Mouse (Mus musculus): ENCODE results near the gene Syt1. TPM values are rescaled to one million over a fixed set of nuclear protein-coding genes. Genes with fewer than 3 reads are reported as not detected.

Gene Syt1
- polyA plus RNA-seq, 1 experiment from 2014 or later: 0.70 TPM

DNA sequence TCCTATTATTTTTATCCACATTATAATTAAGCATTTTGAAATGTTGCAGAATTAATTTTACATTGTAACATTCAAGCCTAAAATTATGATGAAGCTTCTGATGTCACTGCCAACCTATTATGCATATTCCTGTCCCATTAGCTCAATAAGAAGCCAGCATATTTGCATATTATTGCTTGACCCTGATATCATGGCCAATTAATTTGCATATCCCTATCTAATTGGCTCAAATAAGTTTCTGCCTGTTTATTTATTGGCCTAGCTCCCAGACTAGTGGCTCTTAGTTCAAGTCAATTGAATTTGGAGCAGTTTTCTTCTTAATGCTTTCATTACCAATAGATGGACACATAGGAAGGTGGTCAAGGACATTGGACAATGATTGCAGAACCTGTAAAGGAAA lies 433.2 kb downstream of the Syt1 start:
- H3K4me1 ChIP-seq: peaks cover 5% of the 10 kb centered on the region
- H3K27ac ChIP-seq: no peak overlapping the region
- no peak for DNase-seq (ENCODE audit: low spot score)
- H3K9me3 ChIP-seq: no peaks in the 10 kb centered on the region
- no peak overlapping the region for H3K4me3 ChIP-seq
- no peaks in the 10 kb centered on the region for H3K36me3 ChIP-seq
- no peaks in the 10 kb centered on the region for H3K27me3 ChIP-seq (ENCODE audit: insufficient read depth, poor library complexity, severe bottlenecking)

DNA sequence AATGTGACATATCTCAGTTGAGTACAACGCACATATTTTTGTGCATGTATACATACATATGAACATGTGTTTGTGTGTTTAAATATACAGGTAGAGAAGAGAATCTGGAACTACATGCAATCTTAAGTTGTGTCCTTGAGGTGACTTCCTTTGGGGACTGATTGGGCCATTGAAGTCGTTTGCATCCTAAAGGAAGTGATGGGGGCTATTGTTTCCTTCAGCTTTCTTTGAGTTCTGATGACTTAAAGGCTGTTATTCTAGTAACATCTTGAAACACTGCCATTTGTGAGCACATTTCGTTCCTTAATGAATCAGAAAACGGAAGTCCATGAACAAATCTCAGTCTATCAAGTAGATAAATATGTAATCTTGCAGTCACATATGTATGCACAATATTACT lies 438.0 kb downstream of the Syt1 start:
- Histone ChIP-seq H3K4me3 (no peak overlapping the region), H3K27ac (no peak overlapping the region), H3K36me3 (no peaks in the 10 kb centered on the region), H3K4me1 (peaks cover 19% of the 10 kb centered on the region), H3K9me3 (no peaks in the 10 kb centered on the region), H3K27me3 (ENCODE audit: insufficient read depth, poor library complexity, severe bottlenecking) (no peaks in the 10 kb centered on the region)
- 71% methylated on average over 4 of the region's 4 CpGs for WGBS
- no peak for DNase-seq (ENCODE audit: low spot score)

DNA sequence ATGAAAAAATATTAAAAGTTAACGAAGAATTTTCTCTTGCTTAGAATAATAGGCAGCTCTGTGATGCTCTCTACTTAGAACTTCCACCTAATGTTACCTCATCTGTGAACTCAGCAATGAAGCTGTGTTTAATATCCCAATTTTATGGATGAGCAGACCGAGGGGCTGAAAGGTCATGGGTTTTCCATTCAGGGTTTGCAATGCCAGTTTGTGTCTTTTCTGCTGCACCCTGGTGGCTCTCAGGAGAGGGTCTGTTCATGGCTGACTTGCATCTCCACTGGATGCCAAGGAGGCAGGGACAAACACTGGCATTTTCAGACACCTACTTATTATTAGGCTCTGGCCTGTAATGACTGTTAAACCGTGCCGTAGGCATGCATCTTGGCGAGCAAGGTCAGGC lies 439.7 kb downstream of the Syt1 start:
- WGBS: 90% methylated on average over 5 of the region's 5 CpGs
- DNase-seq (ENCODE audit: low spot score): no peak
- H3K9me3 ChIP-seq: no peaks in the 10 kb centered on the region
- H3K36me3 ChIP-seq: no peaks in the 10 kb centered on the region
- no peaks in the 10 kb centered on the region for H3K27me3 ChIP-seq (ENCODE audit: insufficient read depth, poor library complexity, severe bottlenecking)
- no peak overlapping the region for H3K27ac ChIP-seq
- H3K4me1 ChIP-seq: peaks cover 24% of the 10 kb centered on the region
- no peak overlapping the region for H3K4me3 ChIP-seq

DNA sequence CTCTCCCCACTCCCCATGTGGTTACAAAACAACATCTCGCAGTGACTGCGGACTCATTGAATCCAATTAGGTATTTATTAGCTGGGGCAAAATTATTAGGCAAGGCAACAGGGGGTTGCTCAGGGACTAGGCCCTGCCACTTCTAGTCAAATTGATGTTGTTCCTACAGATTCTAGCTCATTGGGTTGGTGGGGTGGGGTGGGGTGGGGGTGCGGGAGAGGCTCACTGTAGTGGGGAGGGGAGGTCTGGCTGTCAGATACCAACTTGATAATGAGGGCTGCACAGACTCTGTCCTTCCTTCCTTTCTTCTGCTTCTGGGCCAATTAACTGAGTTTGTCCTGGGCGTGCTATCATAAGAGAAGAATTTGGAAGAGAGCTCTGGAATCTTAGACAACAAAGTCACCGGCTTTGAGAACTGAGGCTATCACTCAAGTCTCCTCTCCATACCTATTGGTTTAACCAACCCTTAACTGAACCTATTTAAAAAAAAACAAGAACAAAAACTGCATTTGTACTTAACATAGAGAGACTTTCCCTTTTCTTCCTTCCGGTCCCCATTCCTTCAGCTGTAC lies 441.1 kb downstream of the Syt1 start:
- Histone ChIP-seq H3K27me3 (ENCODE audit: insufficient read depth, poor library complexity, severe bottlenecking) (no peaks in the 10 kb centered on the region), H3K4me3 (no peak overlapping the region), H3K36me3 (no peaks in the 10 kb centered on the region), H3K27ac (0 out of 2 replicates have a peak overlapping the region, but pooled peaks have one; percentile 10), H3K4me1 (peaks cover 24% of the 10 kb centered on the region), H3K9me3 (no peaks in the 10 kb centered on the region)
- WGBS: 71% methylated on average over 6 of the region's 6 CpGs
- no peak for DNase-seq (ENCODE audit: low spot score)

DNA sequence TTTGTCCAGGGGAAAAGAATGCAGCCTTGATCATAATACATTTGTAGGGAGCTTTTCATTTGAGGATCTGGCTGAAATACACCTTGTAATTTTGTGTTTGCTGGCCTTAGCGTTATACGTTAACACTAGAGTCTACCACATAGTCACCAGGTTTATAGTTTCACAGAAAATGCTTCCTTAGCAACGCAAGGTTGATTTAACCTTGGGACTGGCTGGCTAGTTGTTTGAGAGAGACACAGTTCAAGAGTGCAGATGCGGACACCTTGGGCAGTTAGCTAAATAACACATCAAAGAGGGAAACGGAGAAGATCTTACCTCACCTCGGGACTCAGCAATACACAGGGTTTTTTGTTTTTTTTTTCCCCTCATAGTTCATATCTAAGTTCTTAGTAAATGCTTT lies 441.9 kb downstream of the Syt1 start:
- no peak for DNase-seq (ENCODE audit: low spot score)
- WGBS: 73% methylated on average over 6 of the region's 6 CpGs

DNA sequence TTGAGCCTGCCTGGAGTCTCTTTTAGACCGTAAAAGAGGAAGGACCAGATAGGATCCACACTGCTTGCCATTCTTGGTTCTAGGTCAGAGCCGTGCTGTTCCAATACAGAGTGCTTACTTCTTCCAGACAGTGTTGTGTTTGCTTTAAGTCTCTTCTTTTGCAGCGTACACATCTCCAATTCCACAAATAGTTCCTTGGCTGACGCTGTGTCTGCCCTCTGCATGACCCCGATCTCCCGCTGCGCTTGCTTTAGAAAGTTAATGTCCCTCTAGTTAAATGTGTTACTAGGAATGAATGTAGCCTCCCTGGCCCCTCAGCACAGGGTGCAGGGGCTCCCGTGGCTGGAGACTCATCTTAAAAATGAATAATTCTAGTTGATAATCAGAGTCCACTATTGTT lies 442.6 kb downstream of the Syt1 start:
- no peaks in the 10 kb centered on the region for H3K36me3 ChIP-seq
- DNase-seq (ENCODE audit: low spot score): peak; percentile 79
- no peaks in the 10 kb centered on the region for H3K27me3 ChIP-seq (ENCODE audit: insufficient read depth, poor library complexity, severe bottlenecking)
- H3K9me3 ChIP-seq: no peaks in the 10 kb centered on the region
- 7% methylated on average over 8 of the region's 8 CpGs for WGBS
- H3K4me3 ChIP-seq: peak overlapping the region; percentile 28; the same call in 1 of the 2 replicates
- H3K27ac ChIP-seq: peak overlapping the region; percentile 80
- H3K4me1 ChIP-seq: peaks cover 27% of the 10 kb centered on the region

More for the DNA sequence above, 441.9 kb downstream of the Syt1 start:
- Histone ChIP-seq H3K27ac (peak overlapping the region; percentile 63; the same call in 1 of the 2 replicates), H3K36me3 (no peaks in the 10 kb centered on the region), H3K4me3 (no peak overlapping the region), H3K27me3 (ENCODE audit: insufficient read depth, poor library complexity, severe bottlenecking) (no peaks in the 10 kb centered on the region), H3K9me3 (no peaks in the 10 kb centered on the region), H3K4me1 (peaks cover 27% of the 10 kb centered on the region)

DNA sequence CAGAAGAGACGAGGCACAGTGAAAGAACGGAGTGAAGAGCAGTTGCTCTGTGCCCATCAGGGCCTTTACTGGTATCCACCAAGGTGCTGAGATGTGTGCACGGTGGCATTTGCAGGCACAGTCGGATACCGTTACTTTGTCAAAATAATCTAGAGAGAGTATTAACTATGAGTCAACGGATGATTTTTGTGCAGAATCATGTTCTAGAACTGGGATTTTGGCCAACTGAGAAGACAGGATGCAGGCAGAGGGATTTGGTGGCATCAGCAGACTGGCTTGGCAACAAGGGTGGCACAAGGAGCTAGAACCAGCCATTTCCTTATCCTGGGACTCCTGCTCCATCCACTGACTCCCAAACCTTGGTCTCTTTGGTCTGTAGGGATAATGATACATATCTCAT lies 443.3 kb downstream of the Syt1 start:
- no peaks in the 10 kb centered on the region for H3K36me3 ChIP-seq
- 92% methylated on average over 6 of the region's 6 CpGs for WGBS
- H3K27me3 ChIP-seq (ENCODE audit: insufficient read depth, poor library complexity, severe bottlenecking): no peaks in the 10 kb centered on the region
- H3K9me3 ChIP-seq: no peaks in the 10 kb centered on the region
- H3K27ac ChIP-seq: peak overlapping the region; percentile 80; the same call in 1 of the 2 replicates
- H3K4me3 ChIP-seq: no peak overlapping the region
- peaks cover 27% of the 10 kb centered on the region for H3K4me1 ChIP-seq
- DNase-seq (ENCODE audit: low spot score): no peak

DNA sequence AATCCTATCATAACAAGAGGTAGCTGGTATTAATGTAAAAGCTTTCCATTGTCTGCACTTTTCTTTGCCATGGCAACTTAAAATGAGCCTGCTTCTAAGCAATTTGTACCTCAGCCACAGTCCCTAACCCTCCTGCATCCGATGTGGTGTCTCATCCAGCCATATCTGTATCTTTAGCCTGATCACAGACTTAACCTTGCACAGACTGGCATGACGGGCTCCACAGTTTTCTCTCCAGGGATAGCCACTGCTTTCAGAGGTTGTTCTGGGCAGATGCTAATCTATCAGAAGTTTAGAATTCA lies 451.2 kb downstream of the Syt1 start:
- 83% methylated on average over 2 of the region's 2 CpGs for WGBS
- DNase-seq (ENCODE audit: low spot score): no peak
- no peak overlapping the region for H3K27ac ChIP-seq
- H3K4me1 ChIP-seq: 0 out of 2 replicates have a peak, but pooled peaks cover 2% of the 10 kb centered on the region
- H3K9me3 ChIP-seq: no peaks in the 10 kb centered on the region
- H3K4me3 ChIP-seq: no peak overlapping the region
- H3K27me3 ChIP-seq (ENCODE audit: insufficient read depth, poor library complexity, severe bottlenecking): no peaks in the 10 kb centered on the region
- H3K36me3 ChIP-seq: no peaks in the 10 kb centered on the region

DNA sequence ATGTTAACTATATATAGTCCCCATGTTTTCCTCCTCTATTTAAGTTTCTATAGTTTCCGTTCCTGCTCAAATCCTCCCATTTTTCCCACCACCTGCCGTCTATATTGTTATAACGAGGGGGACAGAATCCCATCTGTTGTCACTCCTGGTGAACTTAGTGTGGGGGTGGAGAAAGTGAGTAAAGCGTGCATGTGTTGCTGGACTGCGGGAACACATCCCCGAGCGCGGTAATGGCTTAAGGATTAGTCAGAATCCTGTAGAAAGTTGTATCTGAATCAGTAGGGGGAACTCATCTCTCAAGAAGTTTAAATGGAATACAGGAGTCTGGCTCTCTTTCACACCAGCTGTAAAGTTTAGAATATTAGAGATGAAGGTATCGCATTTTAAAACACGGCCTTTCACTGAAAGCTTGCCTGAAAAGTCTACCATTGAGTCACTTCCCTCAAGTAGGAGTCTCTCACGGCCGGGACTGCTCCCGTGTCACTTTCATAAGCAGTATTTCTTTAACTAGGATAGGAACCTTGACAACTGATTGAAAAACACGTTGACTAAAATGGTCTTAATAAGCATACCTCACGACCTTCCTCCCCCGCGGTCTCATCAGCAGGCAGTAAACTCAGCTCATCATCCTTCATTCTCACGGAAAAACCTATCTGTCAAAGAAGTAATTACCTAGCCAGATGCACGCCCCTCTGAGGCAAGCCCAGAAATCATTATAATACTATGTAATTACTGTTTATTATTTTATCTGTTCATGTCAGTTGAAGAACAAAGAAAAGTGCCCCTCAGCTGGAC lies 451.8 kb downstream of the Syt1 start:
- no peaks in the 10 kb centered on the region for H3K9me3 ChIP-seq
- H3K27me3 ChIP-seq (ENCODE audit: insufficient read depth, poor library complexity, severe bottlenecking): no peaks in the 10 kb centered on the region
- no peak for DNase-seq (ENCODE audit: low spot score)
- H3K4me1 ChIP-seq: no peaks in the 10 kb centered on the region
- no peak overlapping the region for H3K27ac ChIP-seq
- H3K36me3 ChIP-seq: no peaks in the 10 kb centered on the region
- no peak overlapping the region for H3K4me3 ChIP-seq
- WGBS: 84% methylated on average over 19 of the region's 19 CpGs

DNA sequence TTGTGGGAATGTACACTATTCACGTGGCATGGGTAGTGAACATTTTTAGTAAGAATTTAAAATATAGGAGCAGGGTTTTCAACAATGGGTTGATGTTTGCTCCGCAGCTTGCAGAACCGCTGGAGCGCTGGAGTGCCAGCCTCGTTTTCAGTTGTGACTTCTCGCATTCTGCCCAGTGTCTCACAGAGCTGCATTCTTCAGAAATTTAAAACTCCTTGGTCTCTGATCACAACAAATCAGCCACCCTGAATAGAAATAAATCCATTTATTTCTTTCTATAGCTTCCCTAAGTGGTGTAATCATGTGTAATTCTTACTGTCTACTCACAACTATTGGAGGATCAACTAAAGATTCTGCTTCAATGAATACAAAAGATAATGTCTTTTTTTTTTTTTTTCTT lies 458.2 kb downstream of the Syt1 start:
- no peaks in the 10 kb centered on the region for H3K4me1 ChIP-seq
- 86% methylated on average over 6 of the region's 6 CpGs for WGBS
- no peak overlapping the region for H3K4me3 ChIP-seq
- no peaks in the 10 kb centered on the region for H3K9me3 ChIP-seq
- DNase-seq (ENCODE audit: low spot score): no peak
- no peaks in the 10 kb centered on the region for H3K27me3 ChIP-seq (ENCODE audit: insufficient read depth, poor library complexity, severe bottlenecking)
- H3K36me3 ChIP-seq: no peaks in the 10 kb centered on the region
- H3K27ac ChIP-seq: no peak overlapping the region

DNA sequence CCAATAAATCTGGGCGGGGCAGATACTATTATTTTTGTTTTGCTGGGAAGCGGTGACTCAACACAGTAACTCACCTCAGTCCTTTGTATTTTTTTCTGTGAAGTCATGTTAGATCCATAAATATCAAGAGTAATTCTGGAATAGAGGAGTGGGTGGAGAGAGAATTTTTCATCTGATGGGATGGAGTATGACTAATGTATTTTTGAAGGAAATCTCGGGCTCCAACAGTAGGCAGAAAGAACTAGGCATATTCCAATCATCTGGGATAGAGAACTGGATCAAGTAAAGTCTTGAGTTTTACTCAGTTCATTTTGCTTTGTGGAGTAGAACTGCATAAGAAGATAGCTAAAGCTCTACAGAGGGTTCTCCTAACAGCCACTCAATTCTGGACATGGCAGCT lies 465.1 kb downstream of the Syt1 start:
- H3K27ac ChIP-seq: no peak overlapping the region
- DNase-seq (ENCODE audit: low spot score): no peak
- no peaks in the 10 kb centered on the region for H3K4me1 ChIP-seq
- no peaks in the 10 kb centered on the region for H3K27me3 ChIP-seq (ENCODE audit: insufficient read depth, poor library complexity, severe bottlenecking)
- no peaks in the 10 kb centered on the region for H3K9me3 ChIP-seq
- H3K36me3 ChIP-seq: no peaks in the 10 kb centered on the region
- no peak overlapping the region for H3K4me3 ChIP-seq
- 91% methylated on average over 3 of the region's 3 CpGs for WGBS

DNA sequence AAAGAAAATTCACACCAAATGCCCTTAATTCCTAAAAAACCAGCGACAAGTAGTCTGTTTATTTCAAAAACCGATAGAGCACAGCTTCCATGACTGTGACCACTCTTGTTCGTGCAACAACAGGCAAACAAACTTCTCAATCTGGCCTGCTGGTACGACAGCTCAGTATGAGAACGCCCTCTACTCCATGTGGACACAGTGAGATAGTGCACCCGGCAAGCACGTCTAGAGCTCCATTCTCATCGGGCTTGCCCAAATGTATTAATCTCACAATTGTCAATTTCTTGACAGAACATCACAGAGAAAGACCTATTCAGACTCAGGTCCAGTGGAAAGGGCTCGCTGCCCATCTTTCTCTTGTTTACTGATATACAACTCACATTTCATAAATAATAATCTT lies 469.2 kb downstream of the Syt1 start:
- peaks cover 3% of the 10 kb centered on the region; the same call in 1 of the 2 replicates for H3K4me1 ChIP-seq
- H3K27me3 ChIP-seq (ENCODE audit: insufficient read depth, poor library complexity, severe bottlenecking): no peaks in the 10 kb centered on the region
- no peak overlapping the region for H3K4me3 ChIP-seq
- H3K27ac ChIP-seq: no peak overlapping the region
- no peaks in the 10 kb centered on the region for H3K9me3 ChIP-seq
- DNase-seq (ENCODE audit: low spot score): no peak
- H3K36me3 ChIP-seq: no peaks in the 10 kb centered on the region
- WGBS: 73% methylated on average over 9 of the region's 9 CpGs

DNA sequence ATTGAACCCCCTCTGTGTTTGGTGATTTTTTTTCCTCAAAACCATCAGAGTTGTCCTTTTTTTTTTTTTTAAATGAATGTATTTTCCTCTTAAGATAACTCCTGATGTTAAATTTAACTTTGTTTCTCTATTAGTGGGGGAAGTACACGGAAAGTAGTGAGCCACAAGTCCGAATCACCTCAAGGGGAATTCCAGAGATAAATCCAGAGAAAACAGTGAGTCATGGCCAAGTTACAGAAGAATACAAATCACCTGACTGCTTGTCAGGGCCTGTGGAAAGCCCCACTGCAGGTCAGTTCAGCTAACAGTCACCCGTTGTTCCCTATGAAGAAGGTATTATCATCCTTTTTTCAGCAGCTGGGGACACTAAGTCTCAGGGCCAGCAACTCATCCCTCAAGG lies 472.2 kb downstream of the Syt1 start:
- no peaks in the 10 kb centered on the region for H3K9me3 ChIP-seq
- no peaks in the 10 kb centered on the region for H3K27me3 ChIP-seq (ENCODE audit: insufficient read depth, poor library complexity, severe bottlenecking)
- H3K4me1 ChIP-seq: peaks cover 3% of the 10 kb centered on the region; the same call in 1 of the 2 replicates
- DNase-seq (ENCODE audit: low spot score): no peak
- H3K4me3 ChIP-seq: no peak overlapping the region
- no peaks in the 10 kb centered on the region for H3K36me3 ChIP-seq
- peak overlapping the region; percentile 86; the same call in 1 of the 2 replicates for H3K27ac ChIP-seq
- WGBS: 28% methylated on average over 3 of the region's 3 CpGs

All from heart, embryonic 10.5 days (tissue).